ENCODE assay signal across 16 mouse cellular contexts in the genomic region with DNA sequence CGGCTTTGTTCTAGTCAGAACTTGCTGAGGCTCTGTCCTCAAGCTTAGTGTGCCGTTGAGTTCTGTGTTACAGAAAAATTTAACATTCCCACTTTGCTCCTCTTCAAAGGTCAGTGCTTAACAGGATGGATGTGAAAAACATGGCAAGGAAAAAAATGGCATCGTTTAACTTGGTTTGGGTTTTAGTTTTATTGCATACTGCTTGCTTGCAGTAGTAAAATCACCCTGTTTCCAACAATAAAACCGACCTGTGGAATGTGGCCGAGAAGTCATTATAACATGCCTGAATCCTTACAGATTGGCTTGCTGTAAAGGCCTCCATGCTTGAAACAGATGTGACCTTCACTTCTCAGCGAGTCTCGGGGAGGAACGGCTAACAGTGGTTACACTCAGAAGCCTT.
"Had no signal": no experiment of that assay in that cellular context is flagged by ENCODE, and none has a peak within 500 bp of the region (broad histone marks: within the 10 kb centered on the region; RNA-seq: fewer than 3 reads in every experiment).

No protein-coding gene starts in this region.

- H3K4me2 ChIP-seq: intestine, embryonic 15.5 days; neural tube, embryonic 15.5 days; stomach, embryonic 15.5 days had no signal

- H3K4me1 ChIP-seq: intestine, embryonic 15.5 days; neural tube, embryonic 15.5 days; stomach, embryonic 15.5 days had no signal

- ATAC-seq: intestine, embryonic 15.5 days; lung, postnatal 0 days had no signal

- H3K4me3 ChIP-seq: intestine, embryonic 15.5 days; midbrain, embryonic 10.5 days; myocyte; neural tube, embryonic 15.5 days; stomach, embryonic 15.5 days had no signal

- H3K27me3 ChIP-seq: intestine, embryonic 15.5 days; neural tube, embryonic 15.5 days; stomach, embryonic 15.5 days had no signal

- H3K9ac ChIP-seq: intestine, embryonic 15.5 days; liver, embryonic 14.5 days; neural tube, embryonic 15.5 days; stomach, embryonic 15.5 days had no signal

- H3K9me3 ChIP-seq: intestine, embryonic 15.5 days; midbrain, embryonic 10.5 days; neural tube, embryonic 15.5 days; stomach, embryonic 15.5 days had no signal

- H3K36me3 ChIP-seq: intestine, embryonic 15.5 days; midbrain, embryonic 10.5 days; neural tube, embryonic 15.5 days; stomach, embryonic 15.5 days had no signal

- H3K27ac ChIP-seq: intestine, embryonic 15.5 days; liver, embryonic 14.5 days; midbrain, embryonic 10.5 days; neural tube, embryonic 15.5 days; stomach, embryonic 15.5 days had no signal

- DNase-seq: kidney, adult 18-20 months; kidney, postnatal 14 days; layer of hippocampus, postnatal 36 days; lung, adult 18-20 months; lung, postnatal 36 days; midbrain, embryonic 14.5 days; right cerebral cortex, postnatal 14 days; thymus, adult 2 months; thymus, postnatal 25 days had no signal
